Mouse (Mus musculus) mouse embryonic stem cell (cell line): Measurements from ENCODE around the gene Tnfaip8l3.

Experiments
- in situ Hi-C, 2 experiments: fragments of 300-500 bp; cut with MboI; formaldehyde crosslinking; loops; 1 replicate in 1 of 2; 3 replicates in 1 of 2; pipeline ENCODE4 v1.14.3; 2019 to 2020; ENCODE audit warnings: low sequenced_read_pairs in 2 of 2, low pct_unique_long_range_greater_than_20kb in 1 of 2, mixed read lengths in 1 of 2; ENCODE audit not compliant: unreplicated experiment in 1 of 2

The Tnfaip8l3 gene

GRCm38 (mm10) chr9:54034691-54035090 is 33.5 kb downstream of the Tnfaip8l3 start:
- in situ Hi-C loops: no loop called here

- in situ Hi-C loops: no loop called here
Observed at GRCm38 (mm10) chr9:54022795-54023194, 45.4 kb downstream of the Tnfaip8l3 start.

GRCm38 (mm10) chr9:53994528-53994927 is 73.7 kb downstream of the Tnfaip8l3 start:
- in situ Hi-C loops: loop anchor here (5.0 to 25.0 kb wide), 4 partner anchors 107 to 318 kb away; no protein-coding TSS in a partner anchor

- in situ Hi-C loops: loop anchor here (5.0 to 25.0 kb wide), 4 partner anchors 105 to 320 kb away; no protein-coding TSS in a partner anchor
Observed at GRCm38 (mm10) chr9:53992567-53992966, 75.6 kb downstream of the Tnfaip8l3 start.

- in situ Hi-C loops: loop anchor here (5.0 to 25.0 kb wide), 4 partner anchors 104 to 321 kb away; no protein-coding TSS in a partner anchor
Observed at GRCm38 (mm10) chr9:53990921-53991320, 77.3 kb downstream of the Tnfaip8l3 start.

GRCm38 (mm10) chr9:53986972-53987371 is 81.2 kb downstream of the Tnfaip8l3 start:
- in situ Hi-C loops: loop anchor here (10.0 to 25.0 kb wide), 4 partner anchors 52 to 325 kb away; no protein-coding TSS in a partner anchor

- in situ Hi-C loops: loop anchor here (10.0 to 25.0 kb wide), 4 partner anchors 50 to 327 kb away; no protein-coding TSS in a partner anchor
Observed at GRCm38 (mm10) chr9:53984868-53985267, 83.3 kb downstream of the Tnfaip8l3 start.

- in situ Hi-C loops: loop anchor here (25.0 kb wide), 2 partner anchors 88 to 337 kb away; no protein-coding TSS in a partner anchor
Observed at GRCm38 (mm10) chr9:53975122-53975518, 93.1 kb downstream of the Tnfaip8l3 start, which contains the start of gene Elmod1. Gene Elmod1 (minus strand): TSS chr9:53975301.

- in situ Hi-C loops: loop anchor here (25.0 kb wide), 2 partner anchors 87 to 338 kb away; no protein-coding TSS in a partner anchor
Observed at GRCm38 (mm10) chr9:53974328-53975121, 93.7 kb downstream of the Tnfaip8l3 start.

- in situ Hi-C loops: no loop called here
Observed at GRCm38 (mm10) chr9:53973929-53974327, 94.3 kb downstream of the Tnfaip8l3 start.
